Mouse (Mus musculus) spleen, adult 2 months (tissue): ENCODE data around the gene Lhx2.

ENCODE experiments used
- CTCF ChIP-seq: fragments of 200-500 bp; IDR thresholded peaks from 2 replicates; pipeline ENCODE4 v1.5.1; 2011; ENCODE audit warnings: mild to moderate bottlenecking, inconsistent platforms; ENCODE audit not compliant: insufficient read depth, insufficient read length, insufficient replicate concordance; ENCODE audit errors: extremely low read depth
- POLR2A ChIP-seq: fragments of 200-500 bp; IDR thresholded peaks from 2 replicates; pipeline ENCODE4 v1.6.1; 2011; ENCODE audit warnings: low read depth, low read length, inconsistent platforms

DNA sequence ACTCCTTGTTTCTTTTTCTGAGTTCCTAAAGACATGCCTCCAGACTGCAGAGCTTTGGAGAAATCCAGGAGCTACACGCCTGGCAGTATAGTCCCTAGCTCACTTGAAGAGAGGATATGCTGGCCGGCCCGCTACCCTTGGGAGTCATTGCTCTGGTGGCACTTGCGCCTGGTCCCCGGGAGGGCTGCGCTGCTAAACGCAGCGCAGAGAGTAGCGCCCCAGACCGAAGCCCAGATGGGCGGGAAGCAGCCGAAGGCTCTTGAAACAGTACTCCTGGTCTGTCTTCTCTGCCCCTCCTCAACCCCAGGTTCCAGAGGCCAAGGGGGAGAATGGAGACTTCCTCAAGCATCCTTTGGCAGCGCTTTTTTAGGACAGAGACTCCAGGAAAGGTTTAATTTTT lies 11.3 kb downstream of the Lhx2 start:
- TF ChIP-seq CTCF: no peak
- no peak for TF ChIP-seq POLR2A
